Comparison of ENCODE assay signal across 15 mouse cellular contexts in the genomic region with DNA sequence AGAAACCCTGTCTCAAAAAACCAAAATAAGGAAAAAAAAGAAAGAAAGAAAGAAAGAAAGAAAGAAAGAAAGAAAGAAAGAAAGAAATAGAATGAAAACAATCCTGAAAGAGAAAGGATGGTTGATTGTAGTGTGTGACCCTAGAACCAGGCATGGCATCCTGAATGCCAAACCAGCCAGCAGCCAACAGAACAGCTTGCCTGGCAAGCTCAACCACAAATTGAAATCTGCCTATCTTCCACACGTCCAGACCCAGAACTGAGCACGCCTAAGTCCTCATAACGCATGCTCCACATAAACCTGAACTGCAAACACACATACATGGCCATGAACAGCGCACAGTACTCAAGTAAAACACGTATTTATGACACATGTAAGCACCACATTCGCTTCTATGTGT.
"Had no signal": no experiment of that assay in that cellular context is flagged by ENCODE, and none has a peak within 500 bp of the region (broad histone marks: within the 10 kb centered on the region; RNA-seq: fewer than 3 reads in every experiment).

No protein-coding gene starts in this region.

- ATAC-seq: lung, postnatal 0 days; midbrain, embryonic 15.5 days had no signal

- H3K4me3 ChIP-seq: kidney, embryonic 15.5 days; liver, embryonic 13.5 days; midbrain, embryonic 12.5 days; midbrain, embryonic 15.5 days; neural tube, embryonic 12.5 days; neural tube, embryonic 15.5 days; stomach, embryonic 15.5 days had no signal

- H3K27ac ChIP-seq: kidney, embryonic 15.5 days; liver, embryonic 13.5 days; macrophage; midbrain, embryonic 12.5 days; midbrain, embryonic 15.5 days; neural tube, embryonic 12.5 days; neural tube, embryonic 15.5 days; stomach, embryonic 15.5 days had no signal

- H3K4me1 ChIP-seq: liver, embryonic 13.5 days; midbrain, embryonic 12.5 days; midbrain, embryonic 15.5 days; neural tube, embryonic 12.5 days; neural tube, embryonic 15.5 days; stomach, embryonic 15.5 days had no signal

- H3K27me3 ChIP-seq: liver, embryonic 13.5 days; midbrain, embryonic 12.5 days; midbrain, embryonic 15.5 days; neural tube, embryonic 12.5 days; neural tube, embryonic 15.5 days; stomach, embryonic 15.5 days had no signal

- DNase-seq: kidney, postnatal 10 days; kidney, postnatal 36 days; liver, embryonic 13.5 days; lung, embryonic 14.5 days; right cerebral cortex, postnatal 25 days; spleen, adult 18-20 months; thymus, postnatal 25 days had no signal
